In the genomic region with DNA sequence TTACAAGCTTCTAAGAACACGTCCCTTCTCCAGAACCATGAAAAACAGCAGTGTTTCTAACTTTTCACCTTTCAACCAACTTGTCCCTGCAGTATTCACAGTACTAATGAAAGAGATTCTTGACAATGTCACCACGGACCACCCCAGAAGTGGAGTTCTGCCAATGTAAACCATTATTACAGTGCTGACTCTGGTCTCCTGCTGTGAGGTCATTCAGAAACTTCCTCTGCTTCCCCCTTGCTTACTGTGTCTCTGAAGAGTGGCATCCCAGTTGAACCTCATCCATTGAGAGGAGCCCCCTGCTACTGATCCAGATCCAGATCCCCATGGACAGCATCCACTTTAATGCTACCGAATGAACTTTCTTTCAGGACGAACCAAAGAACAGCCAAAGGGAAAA, we compare ENCODE assay signal across 11 mouse cellular contexts.
DNase-seq lines count a peak whose midpoint lies in the region; ATAC-seq and TF ChIP-seq lines count a peak whose summit lies in the region.
"Had no signal": no experiment of that assay in that cellular context is flagged by ENCODE, and none has a peak within 500 bp of the region (broad histone marks: within the 10 kb centered on the region; RNA-seq: fewer than 3 reads in every experiment).

No protein-coding gene starts in this region.

- H3K27ac ChIP-seq in left cerebral cortex, adult 2 months = no peak overlapping the region
- no peak overlapping the region for H3K27ac ChIP-seq in hindbrain, postnatal 0 days

- H3K9ac ChIP-seq in hindbrain, postnatal 0 days (replicated peaks; ENCODE audit: low read length) = no peak overlapping the region

- WGBS in hindbrain, postnatal 0 days = 18% methylated on average over 4 of the region's 4 CpGs

- no peak for TF ChIP-seq CTCF in left cerebral cortex, adult 2 months (IDR thresholded peaks at IDR 0.05)
- TF ChIP-seq CTCF in brain, embryonic 14.5 days (IDR thresholded peaks at IDR 0.05; ENCODE audit: borderline replicate concordance, extremely low read depth, insufficient read depth, insufficient read length) = no peak
- TF ChIP-seq CTCF in hindbrain, postnatal 0 days (IDR thresholded peaks at IDR 0.05; ENCODE audit: low read depth) = no peak

- intact Hi-C loops in left cerebral cortex, postnatal 10 days (cut with DNase I) = no loop called here
- intact Hi-C loops in left cerebral cortex, adult 2 months (cut with DNase I) = no loop called here

- H3K4me3 ChIP-seq in left cerebral cortex, adult 2 months = no peak overlapping the region
- no peak overlapping the region for H3K4me3 ChIP-seq in hindbrain, postnatal 0 days (ENCODE audit: low read length)

- no peaks in the 10 kb centered on the region for H3K9me3 ChIP-seq in hindbrain, postnatal 0 days (ENCODE audit: low read length)

- peak; percentile 2 to 23 for DNase-seq in left cerebral cortex, postnatal 10 days (ENCODE audit: extremely low spot score in 1 of 2, low spot score in 2 of 2)
- no peak for DNase-seq in left cerebral cortex, adult 2 months (ENCODE audit: extremely low spot score in 1 of 2, low spot score in 2 of 2)
- DNase-seq in Muller cell, postnatal 12 days (ENCODE audit: inconsistent ontology term) = peak; percentile 90
- DNase-seq in brain, embryonic 14.5 days (ENCODE audit: low read depth) = peak; percentile 47
- peak; percentile 76 for DNase-seq in hindbrain, postnatal 0 days (ENCODE audit: low spot score)
- DNase-seq in right cerebral cortex, adult 18-20 months = no peak
- DNase-seq in ovary, postnatal 36 days (ENCODE audit: low spot score) = no peak
- DNase-seq: right cerebral cortex, postnatal 25 days; thymus, postnatal 25 days had no signal

- no peaks in the 10 kb centered on the region for H3K36me3 ChIP-seq in hindbrain, postnatal 0 days (ENCODE audit: insufficient read depth, low read length)

- H3K4me1 ChIP-seq in hindbrain, postnatal 0 days (ENCODE audit: insufficient read depth, low read length) = no peaks in the 10 kb centered on the region

- H3K4me2 ChIP-seq in hindbrain, postnatal 0 days (ENCODE audit: low read depth, low read length) = no peak overlapping the region

- peak; percentile 90 for ATAC-seq in hindbrain, postnatal 0 days
- ATAC-seq: midbrain, embryonic 16.5 days; Patski had no signal

- no peaks in the 10 kb centered on the region for H3K27me3 ChIP-seq in hindbrain, postnatal 0 days (ENCODE audit: insufficient read depth, low read length)
- H3K27me3 ChIP-seq: Patski had no signal

- TF ChIP-seq POLR2A in brain, embryonic 14.5 days (IDR thresholded peaks at IDR 0.05; ENCODE audit: borderline replicate concordance, extremely low read depth, insufficient read depth, insufficient read length, poor library complexity, severe bottlenecking) = no peak

Comparison
In these comparisons a context has a peak if more than half of its experiments do, and no peak if none do; other contexts are left out.
1. DNase-seq: peak in left cerebral cortex, postnatal 10 days (2 of 2), Muller cell, postnatal 12 days (single experiment), brain, embryonic 14.5 days (single experiment) and hindbrain, postnatal 0 days (single experiment); none in left cerebral cortex, adult 2 months (0 of 2), right cerebral cortex, adult 18-20 months (single experiment) and ovary, postnatal 36 days (single experiment).